Mouse (Mus musculus): ENCODE measurements around the gene Haus3.

GRCm38 (mm10) chr5:34177821-34178220, 8.5 kb upstream of the Haus3 start:
- TF ChIP-seq CTCF (conservative IDR thresholded peaks at IDR 0.05; ENCODE audit: low read length), result no peak
- TF ChIP-seq NANOG (IDR thresholded peaks at IDR 0.05; ENCODE audit: borderline replicate concordance, low read length), result no peak
- TF ChIP-seq POU5F1 (IDR thresholded peaks at IDR 0.05; ENCODE audit: borderline replicate concordance, low read length), result no peak

Data from E14TG2a.4 (cell line).